Mouse (Mus musculus): ENCODE data around the gene Ints14. TPM values are rescaled to one million over a fixed set of nuclear protein-coding genes. Genes with fewer than 3 reads are reported as not detected.
A peak's percentile ranks its signal among the peaks of the same experiment; 100 is the strongest.

Ints14 gene
- polyA plus RNA-seq (2014; fragmentation: Nextera tagmentation; extraction: Ambion mirVana): 57.4 and 64.9 TPM in 2 replicates

DNA sequence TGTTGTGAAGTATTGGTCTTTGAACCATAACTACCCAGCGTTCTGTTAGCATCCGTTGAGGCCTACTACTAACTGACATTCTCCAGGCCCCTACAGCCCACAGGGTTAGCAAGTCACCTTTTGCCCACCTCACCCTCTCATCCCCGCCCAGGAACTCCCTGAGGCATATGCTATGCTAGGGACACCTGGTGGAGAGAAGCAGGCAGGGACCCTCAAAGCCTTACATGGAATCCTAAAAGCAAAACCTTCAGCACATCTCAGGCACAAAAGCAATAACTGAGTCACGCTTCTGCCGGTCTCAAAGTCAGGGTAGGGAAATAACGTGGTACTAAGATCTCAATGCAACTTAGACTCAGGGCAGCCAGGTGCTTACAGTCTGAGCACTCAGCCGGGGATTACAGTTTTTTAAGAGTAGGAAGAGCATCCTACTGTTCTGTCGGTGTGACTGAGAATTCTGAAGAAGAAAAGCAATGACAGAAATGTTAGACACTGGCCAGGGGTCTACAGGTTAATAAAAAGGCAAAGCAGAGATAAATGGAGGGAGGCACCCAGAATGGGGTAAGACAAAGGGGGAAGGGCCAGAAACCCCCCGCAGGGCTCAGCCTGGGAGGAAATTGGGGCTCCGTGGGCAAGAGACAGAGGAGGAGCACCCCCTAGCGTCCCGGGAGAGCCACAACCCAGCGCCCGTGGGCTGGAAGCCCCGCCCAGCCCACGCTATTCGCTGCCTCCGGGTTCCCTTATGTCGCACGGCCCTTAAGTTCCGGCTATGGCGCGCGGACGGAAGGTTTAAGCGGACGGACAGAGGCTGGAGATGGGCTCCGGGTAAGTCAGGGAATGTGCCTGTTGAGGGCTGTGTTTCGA, at the start of gene Ints14:
Gene Ints14 (plus strand): TSS at position 789 of the 861 bp plus-strand sequence.
- H3K4me1 ChIP-seq (replicated peaks; ENCODE audit: control insufficient read depth, insufficient read depth, low read length): peaks cover 7% of the 10 kb centered on the region; the same call in 1 of the 2 replicates
- peaks cover 29% of the 10 kb centered on the region for H3K36me3 ChIP-seq (ENCODE audit: control insufficient read depth, insufficient read depth, low read length)
- H3K4me2 ChIP-seq (ENCODE audit: low read length): peak within 1 kb of the TSS; percentile 91
- H3K4me3 ChIP-seq (ENCODE audit: low read depth, low read length): peak within 1 kb of the TSS; percentile 83
- H3K27me3 ChIP-seq (replicated peaks; ENCODE audit: control insufficient read depth, insufficient read depth, low read length): no peaks in the 10 kb centered on the region
- WGBS: 3% methylated on average over 29 of the region's 29 CpGs
- peak; percentile 97 for ATAC-seq (replicated peaks; ENCODE audit: low FRiP score, low TSS enrichment, low read depth)
- H3K27ac ChIP-seq (ENCODE audit: low read depth): peak within 1 kb of the TSS; percentile 87
- no peaks in the 10 kb centered on the region for H3K9me3 ChIP-seq (ENCODE audit: control insufficient read depth, low read length)
- DNase-seq (ENCODE audit: low spot score): peak; percentile 100
- peak within 1 kb of the TSS; percentile 93 for H3K9ac ChIP-seq (ENCODE audit: low read length)

GRCm38 (mm10) chr9:64913406-64913805, 47.3 kb upstream of the Ints14 start:
- Histone ChIP-seq H3K36me3 (ENCODE audit: control insufficient read depth, insufficient read depth, low read length) (peaks cover 10% of the 10 kb centered on the region; the same call in 1 of the 2 replicates), H3K9me3 (ENCODE audit: control insufficient read depth, low read length) (no peaks in the 10 kb centered on the region), H3K4me2 (ENCODE audit: low read length) (no peak overlapping the region), H3K4me3 (ENCODE audit: low read depth, low read length) (no peak overlapping the region), H3K9ac (ENCODE audit: low read length) (no peak overlapping the region), H3K4me1 (replicated peaks; ENCODE audit: control insufficient read depth, insufficient read depth, low read length) (no peaks in the 10 kb centered on the region), H3K27ac (ENCODE audit: low read depth) (no peak overlapping the region), H3K27me3 (replicated peaks; ENCODE audit: control insufficient read depth, insufficient read depth, low read length) (no peaks in the 10 kb centered on the region)
- WGBS: 96% methylated on average over 4 of the region's 4 CpGs
- DNase-seq (ENCODE audit: low spot score): no peak
- ATAC-seq (replicated peaks; ENCODE audit: low FRiP score, low TSS enrichment, low read depth): no peak

GRCm38 (mm10) chr9:64913973-64914372, 46.7 kb upstream of the Ints14 start:
- 73% methylated on average over 2 of the region's 2 CpGs for WGBS
- no peak for ATAC-seq (replicated peaks; ENCODE audit: low FRiP score, low TSS enrichment, low read depth)

DNA sequence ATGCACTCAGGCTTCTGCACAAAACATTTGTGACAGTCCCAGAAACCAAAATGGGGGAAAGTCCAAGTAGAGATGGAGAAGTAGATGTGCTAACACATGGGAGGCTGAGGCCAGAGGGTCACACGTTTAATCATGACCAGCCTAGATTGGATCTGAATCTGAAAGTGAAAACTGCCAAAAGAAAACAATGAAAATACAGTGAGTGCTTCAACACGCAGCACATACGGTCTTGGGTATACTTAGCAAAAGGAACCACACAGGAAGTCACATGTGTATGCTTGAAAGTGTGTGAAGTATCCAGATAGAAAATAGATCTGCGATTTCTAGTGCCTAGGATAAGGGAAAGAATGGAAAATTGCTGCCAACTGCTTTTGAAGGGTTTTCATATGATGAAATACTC, 46.1 kb upstream of the Ints14 start:
- H3K4me2 ChIP-seq (ENCODE audit: low read length): no peak overlapping the region
- no peak overlapping the region for H3K4me3 ChIP-seq (ENCODE audit: low read depth, low read length)
- no peaks in the 10 kb centered on the region for H3K9me3 ChIP-seq (ENCODE audit: control insufficient read depth, low read length)
- H3K27me3 ChIP-seq (replicated peaks; ENCODE audit: control insufficient read depth, insufficient read depth, low read length): no peaks in the 10 kb centered on the region
- no peak overlapping the region for H3K9ac ChIP-seq (ENCODE audit: low read length)
- ATAC-seq (replicated peaks; ENCODE audit: low FRiP score, low TSS enrichment, low read depth) (no peak), DNase-seq (ENCODE audit: low spot score) (no peak)
- no peaks in the 10 kb centered on the region for H3K4me1 ChIP-seq (replicated peaks; ENCODE audit: control insufficient read depth, insufficient read depth, low read length)
- H3K27ac ChIP-seq (ENCODE audit: low read depth): no peak overlapping the region
- WGBS: 86% methylated on average over 4 of the region's 4 CpGs
- peaks cover 10% of the 10 kb centered on the region; the same call in 1 of the 2 replicates for H3K36me3 ChIP-seq (ENCODE audit: control insufficient read depth, insufficient read depth, low read length)

More at GRCm38 (mm10) chr9:64913973-64914372, 46.7 kb upstream of the Ints14 start:
- H3K36me3 ChIP-seq (ENCODE audit: control insufficient read depth, insufficient read depth, low read length): peaks cover 10% of the 10 kb centered on the region; the same call in 1 of the 2 replicates
- H3K4me1 ChIP-seq (replicated peaks; ENCODE audit: control insufficient read depth, insufficient read depth, low read length): no peaks in the 10 kb centered on the region
- H3K27me3 ChIP-seq (replicated peaks; ENCODE audit: control insufficient read depth, insufficient read depth, low read length): no peaks in the 10 kb centered on the region
- no peak overlapping the region for H3K9ac ChIP-seq (ENCODE audit: low read length)
- no peak overlapping the region for H3K27ac ChIP-seq (ENCODE audit: low read depth)
- H3K4me3 ChIP-seq (ENCODE audit: low read depth, low read length): no peak overlapping the region
- no peaks in the 10 kb centered on the region for H3K9me3 ChIP-seq (ENCODE audit: control insufficient read depth, low read length)
- H3K4me2 ChIP-seq (ENCODE audit: low read length): no peak overlapping the region
- no peak for DNase-seq (ENCODE audit: low spot score)

- no peaks in the 10 kb centered on the region for H3K27me3 ChIP-seq (replicated peaks; ENCODE audit: control insufficient read depth, insufficient read depth, low read length)
Observed at GRCm38 (mm10) chr9:64918560-64918959, 42.1 kb upstream of the Ints14 start.

DNA sequence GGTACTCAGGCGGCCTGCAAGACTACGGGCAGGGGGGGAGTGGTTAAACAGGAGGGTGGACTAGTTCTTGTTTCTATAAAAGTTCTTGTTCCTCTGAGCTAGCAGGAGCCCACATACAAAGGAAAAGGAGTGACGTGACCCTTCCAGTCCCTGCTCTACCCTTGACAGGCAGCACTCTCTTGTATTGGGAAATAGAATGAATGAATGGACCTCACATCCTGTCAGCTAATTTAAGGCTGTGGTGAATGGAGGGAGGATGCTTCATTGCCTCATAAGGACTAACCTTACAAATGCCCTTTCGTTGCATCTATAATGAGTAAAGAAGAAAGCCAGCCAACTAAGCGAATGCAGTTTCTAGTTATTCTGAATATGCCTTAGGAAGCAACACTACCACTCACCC, 34.9 kb upstream of the Ints14 start:
- no peaks in the 10 kb centered on the region for H3K36me3 ChIP-seq (ENCODE audit: control insufficient read depth, insufficient read depth, low read length)
- H3K4me3 ChIP-seq (ENCODE audit: low read depth, low read length): no peak overlapping the region
- H3K27me3 ChIP-seq (replicated peaks; ENCODE audit: control insufficient read depth, insufficient read depth, low read length): no peaks in the 10 kb centered on the region
- no peaks in the 10 kb centered on the region for H3K4me1 ChIP-seq (replicated peaks; ENCODE audit: control insufficient read depth, insufficient read depth, low read length)
- ATAC-seq (replicated peaks; ENCODE audit: low FRiP score, low TSS enrichment, low read depth) (no peak), DNase-seq (ENCODE audit: low spot score) (no peak)
- H3K9ac ChIP-seq (ENCODE audit: low read length): no peak overlapping the region
- no peak overlapping the region for H3K27ac ChIP-seq (ENCODE audit: low read depth)
- no peak overlapping the region for H3K4me2 ChIP-seq (ENCODE audit: low read length)
- H3K9me3 ChIP-seq (ENCODE audit: control insufficient read depth, low read length): no peaks in the 10 kb centered on the region
- WGBS: 76% methylated on average over 5 of the region's 5 CpGs

More at GRCm38 (mm10) chr9:64918560-64918959, 42.1 kb upstream of the Ints14 start:
- DNase-seq (ENCODE audit: low spot score) (peak; percentile 69), ATAC-seq (replicated peaks; ENCODE audit: low FRiP score, low TSS enrichment, low read depth) (0 out of 2 replicates have a peak, but pooled peaks have one; percentile 47)
- Histone ChIP-seq H3K9ac (ENCODE audit: low read length) (peak overlapping the region; percentile 34), H3K27ac (ENCODE audit: low read depth) (no peak overlapping the region), H3K4me1 (replicated peaks; ENCODE audit: control insufficient read depth, insufficient read depth, low read length) (no peaks in the 10 kb centered on the region), H3K36me3 (ENCODE audit: control insufficient read depth, insufficient read depth, low read length) (no peaks in the 10 kb centered on the region), H3K4me3 (ENCODE audit: low read depth, low read length) (peak overlapping the region; percentile 36), H3K9me3 (ENCODE audit: control insufficient read depth, low read length) (no peaks in the 10 kb centered on the region), H3K4me2 (ENCODE audit: low read length) (peak overlapping the region; percentile 50)
- WGBS: 29% methylated on average over 16 of the region's 16 CpGs

DNA sequence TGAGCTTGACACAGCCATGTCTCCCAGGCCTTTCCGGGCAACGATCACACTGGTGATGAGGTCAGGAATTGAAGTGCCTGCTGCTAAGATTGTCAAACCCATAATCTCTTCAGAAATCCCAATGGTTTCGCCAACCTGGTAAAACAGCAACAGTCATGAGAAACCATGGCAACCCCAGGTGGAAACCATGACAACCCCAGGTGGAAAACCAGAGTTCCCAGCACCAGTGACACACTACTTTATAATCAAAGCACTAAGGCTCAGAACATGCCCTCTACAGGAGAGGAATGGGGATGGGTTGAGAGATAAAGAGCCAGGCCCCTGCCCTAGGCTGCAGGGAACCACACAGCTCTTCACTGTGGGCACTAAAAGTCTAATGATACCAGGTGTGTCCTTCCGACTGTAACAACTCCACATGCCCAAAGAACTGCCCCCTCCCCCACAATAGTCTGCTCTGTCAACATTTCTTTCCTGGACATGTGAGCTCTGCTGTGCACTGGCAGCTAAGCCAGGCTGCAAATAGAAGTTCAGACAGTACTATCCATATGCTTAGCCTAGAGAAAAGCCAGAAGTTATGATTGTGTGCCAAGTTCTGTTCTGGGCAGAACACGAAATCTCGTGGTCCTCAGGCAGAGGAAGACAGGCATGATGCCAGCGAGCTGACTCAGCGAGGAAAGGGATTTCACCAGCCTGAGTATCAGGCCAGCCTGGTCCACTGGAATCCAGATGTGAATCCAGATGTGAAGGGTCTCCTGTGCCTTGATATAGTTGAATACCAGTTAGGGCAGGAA, 34.3 kb upstream of the Ints14 start:
- 74% methylated on average over 8 of the region's 8 CpGs for WGBS
- H3K9me3 ChIP-seq (ENCODE audit: control insufficient read depth, low read length): no peaks in the 10 kb centered on the region
- no peak overlapping the region for H3K27ac ChIP-seq (ENCODE audit: low read depth)
- no peaks in the 10 kb centered on the region for H3K27me3 ChIP-seq (replicated peaks; ENCODE audit: control insufficient read depth, insufficient read depth, low read length)
- DNase-seq (ENCODE audit: low spot score): no peak
- no peak overlapping the region for H3K4me2 ChIP-seq (ENCODE audit: low read length)
- H3K4me3 ChIP-seq (ENCODE audit: low read depth, low read length): no peak overlapping the region
- peak; percentile 43; the same call in 1 of the 2 replicates for ATAC-seq (replicated peaks; ENCODE audit: low FRiP score, low TSS enrichment, low read depth)
- H3K9ac ChIP-seq (ENCODE audit: low read length): no peak overlapping the region
- H3K4me1 ChIP-seq (replicated peaks; ENCODE audit: control insufficient read depth, insufficient read depth, low read length): 0 out of 2 replicates have a peak, but pooled peaks cover 4% of the 10 kb centered on the region
- H3K36me3 ChIP-seq (ENCODE audit: control insufficient read depth, insufficient read depth, low read length): no peaks in the 10 kb centered on the region

DNA sequence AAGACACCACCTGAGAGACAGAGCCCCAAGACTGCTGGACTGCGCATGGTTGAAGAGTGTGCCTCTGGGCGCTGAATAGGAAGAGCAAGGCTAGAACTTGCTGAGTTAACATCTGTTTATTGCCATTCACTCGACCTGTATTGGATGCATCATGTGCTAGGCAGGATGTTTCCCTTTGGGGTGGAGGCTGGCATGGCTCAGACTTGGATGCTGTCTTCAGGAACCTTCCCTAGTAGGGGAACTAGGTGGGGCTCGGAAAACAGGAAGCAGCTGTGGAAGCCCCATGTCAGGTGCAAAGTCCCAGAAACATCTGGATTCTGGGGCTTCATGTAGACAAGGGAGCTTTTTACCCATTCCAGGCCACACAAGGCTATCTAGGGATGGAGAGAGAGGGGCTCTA, 30.4 kb upstream of the Ints14 start:
- no peak for DNase-seq (ENCODE audit: low spot score)
- Histone ChIP-seq H3K9ac (ENCODE audit: low read length) (no peak overlapping the region), H3K4me2 (ENCODE audit: low read length) (no peak overlapping the region), H3K27ac (ENCODE audit: low read depth) (no peak overlapping the region), H3K4me3 (ENCODE audit: low read depth, low read length) (no peak overlapping the region), H3K9me3 (ENCODE audit: control insufficient read depth, low read length) (no peaks in the 10 kb centered on the region), H3K36me3 (ENCODE audit: control insufficient read depth, insufficient read depth, low read length) (no peaks in the 10 kb centered on the region), H3K4me1 (replicated peaks; ENCODE audit: control insufficient read depth, insufficient read depth, low read length) (0 out of 2 replicates have a peak, but pooled peaks cover 4% of the 10 kb centered on the region), H3K27me3 (replicated peaks; ENCODE audit: control insufficient read depth, insufficient read depth, low read length) (no peaks in the 10 kb centered on the region)
- ATAC-seq (replicated peaks; ENCODE audit: low FRiP score, low TSS enrichment, low read depth): no peak
- 73% methylated on average over 4 of the region's 4 CpGs for WGBS

Data from intestine, embryonic 14.5 days (tissue).